Mouse (Mus musculus) adrenal gland, adult 2 months (tissue): Measurements from ENCODE around the gene Prss57. TPM values are rescaled to one million over a fixed set of nuclear protein-coding genes. Genes with fewer than 3 reads are reported as not detected.

Experiments
- DNase-seq: peaks from one replicate; pipeline ENCODE4 v3.0.0; 2021
- polyA plus RNA-seq: library from polyadenylated mRNA; depleted of rRNA; stranded (reverse); fragments of >200 nt; gene quantifications from 2 replicates; pipeline ENCODE4 v1.2.3, GENCODE M21; 2012
- total RNA-seq, 2 experiments: library from RNA; stranded (reverse); gene quantifications; 2 replicates each; pipeline ENCODE4 v1.2.3; 2021

The Prss57 gene
- total and polyA plus RNA-seq, 3 experiments, result 0.21 TPM; not detected in 2

DNA sequence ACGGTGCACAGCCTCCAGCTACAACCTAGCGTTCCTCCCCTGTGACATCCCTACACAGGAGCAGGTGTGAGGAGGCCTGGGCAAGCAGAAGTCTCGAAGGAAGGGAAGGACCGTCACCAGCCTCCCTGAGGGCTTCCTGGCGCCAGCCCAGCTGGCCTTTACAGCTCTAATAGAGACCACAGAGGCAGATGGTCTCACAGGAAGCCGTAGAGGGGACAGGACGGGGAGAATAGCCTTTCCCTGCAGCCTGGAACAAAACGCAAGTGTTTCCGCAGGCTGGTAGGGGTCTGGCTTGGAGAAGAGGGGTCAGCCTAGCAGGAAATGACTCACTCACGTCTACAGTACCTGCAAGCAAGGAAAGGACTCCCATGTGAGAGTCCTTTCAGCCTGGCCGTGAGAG is 17.1 kb upstream of the Prss57 start:
- DNase-seq, result peak; percentile 56

DNA sequence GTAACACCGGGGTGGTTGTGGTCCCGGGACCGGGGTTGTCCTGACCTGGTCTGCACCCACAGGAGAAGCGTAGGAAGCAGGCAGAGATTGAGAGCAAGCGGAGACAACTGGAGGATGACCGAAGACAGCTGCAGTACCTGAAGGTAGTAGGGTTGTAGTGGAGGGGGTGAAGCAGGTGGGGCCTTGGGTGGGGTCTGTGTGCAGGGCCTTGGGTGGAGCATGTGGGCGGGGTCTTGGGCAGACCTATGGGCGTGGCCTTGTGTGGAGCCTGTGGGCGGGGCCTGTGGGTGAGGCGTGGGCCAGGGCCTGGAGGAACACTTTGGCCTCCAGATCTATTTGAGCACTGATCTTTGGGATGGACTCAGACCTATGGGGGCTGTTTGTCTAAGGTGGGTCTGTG is 16.2 kb upstream of the Prss57 start:
- DNase-seq, result no peak

DNA sequence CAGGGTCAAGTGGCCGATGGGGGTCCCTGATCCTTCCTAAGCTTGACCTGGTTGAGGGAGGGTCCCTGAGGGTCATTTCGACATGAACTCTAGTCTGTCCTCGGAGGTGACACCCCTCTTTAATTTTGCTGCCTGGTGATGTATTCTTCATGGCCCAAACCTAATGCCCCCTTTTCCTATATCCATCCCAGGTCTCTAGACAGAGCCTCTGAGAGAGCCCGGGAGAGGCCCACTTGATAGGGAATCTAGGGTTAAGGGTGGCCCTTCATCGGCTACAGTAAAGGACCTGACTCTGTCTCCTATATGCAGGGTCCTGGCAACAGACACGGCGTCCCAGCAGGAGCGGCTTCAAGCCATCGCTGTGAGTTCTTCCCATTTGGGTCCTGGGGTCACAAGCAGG is 15.6 kb upstream of the Prss57 start:
- no peak for DNase-seq

DNA sequence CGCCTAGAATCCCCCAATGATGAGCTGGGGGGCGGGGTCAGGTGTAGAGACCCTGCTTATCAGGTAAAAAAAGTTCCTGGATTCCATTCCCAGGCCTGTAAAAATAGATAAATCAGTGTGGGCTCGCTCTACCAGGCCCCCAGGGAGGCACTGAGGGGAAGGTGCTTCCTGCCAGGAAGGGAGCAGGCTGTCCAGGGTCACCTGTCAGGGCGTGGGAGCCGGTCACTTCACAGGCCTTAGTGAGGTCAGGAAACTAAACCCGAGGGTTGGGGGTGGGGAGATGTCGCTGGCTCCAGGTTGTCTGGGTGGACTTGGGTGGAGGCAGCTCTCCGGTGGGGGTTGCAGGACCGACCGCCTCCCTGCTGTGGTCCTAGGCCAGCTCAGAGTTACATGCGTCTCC is 14.9 kb upstream of the Prss57 start:
- DNase-seq, result peak; percentile 76

DNA sequence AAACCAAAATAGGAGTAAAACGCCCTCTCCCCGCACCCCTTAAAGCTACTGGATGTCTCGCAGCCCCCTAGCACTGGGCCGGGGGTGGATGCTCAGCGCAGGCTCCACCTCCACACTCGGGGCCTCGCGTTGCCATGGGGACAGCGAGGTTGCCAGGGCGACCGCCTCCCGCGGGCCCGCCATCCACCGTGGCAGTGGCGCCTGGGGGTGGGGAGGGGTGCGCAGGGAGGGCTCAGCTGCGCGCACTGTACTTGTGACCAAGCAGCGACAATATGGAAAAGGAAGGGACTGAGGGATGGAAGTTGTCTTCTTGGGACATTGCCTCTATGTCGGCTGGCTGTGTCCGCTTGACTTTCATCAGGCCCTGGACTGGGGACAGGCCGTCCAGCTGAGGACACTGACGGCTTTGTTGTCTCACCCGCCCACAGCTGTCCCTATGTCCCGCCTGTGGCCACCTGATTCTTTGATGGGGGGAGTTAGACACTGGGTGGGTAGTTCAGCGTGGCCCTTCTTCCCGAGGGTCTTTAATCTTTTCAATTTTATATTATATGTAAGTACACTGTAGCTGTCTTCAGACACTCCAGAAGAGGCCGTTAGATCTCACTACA is 13.1 kb upstream of the Prss57 start:
- DNase-seq, result peak; percentile 51

DNA sequence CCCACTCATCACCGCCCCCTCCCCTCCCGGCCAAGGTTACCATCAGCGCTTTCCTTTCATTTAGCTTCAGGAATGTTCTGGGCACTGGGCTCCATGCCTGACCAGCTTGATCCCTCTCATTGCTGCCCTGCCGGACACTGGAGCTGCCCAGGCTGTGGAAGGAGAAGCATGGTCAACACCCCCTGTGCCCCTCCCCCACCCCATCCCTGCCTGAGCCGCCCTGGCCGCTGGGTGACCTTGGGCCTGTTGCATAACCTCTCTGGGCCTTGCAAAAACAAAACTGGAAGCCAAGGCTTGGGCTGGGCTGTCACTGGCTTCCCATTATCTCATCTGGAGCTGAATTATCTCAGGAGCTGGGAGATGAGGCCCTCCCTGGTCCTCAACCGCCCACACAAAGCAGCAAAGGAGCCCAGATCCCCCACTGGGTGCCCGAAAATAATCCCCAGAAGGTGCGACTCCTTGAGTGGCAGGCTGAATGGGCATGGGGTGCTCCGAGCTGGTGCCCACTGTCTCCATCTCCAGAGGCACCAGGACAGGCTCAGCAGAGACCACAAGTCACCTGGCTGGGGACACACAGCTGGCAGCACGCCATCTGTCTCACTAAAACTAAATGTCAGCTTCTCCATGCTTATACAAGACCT is 11.7 kb upstream of the Prss57 start:
- peak; percentile 94 for DNase-seq

DNA sequence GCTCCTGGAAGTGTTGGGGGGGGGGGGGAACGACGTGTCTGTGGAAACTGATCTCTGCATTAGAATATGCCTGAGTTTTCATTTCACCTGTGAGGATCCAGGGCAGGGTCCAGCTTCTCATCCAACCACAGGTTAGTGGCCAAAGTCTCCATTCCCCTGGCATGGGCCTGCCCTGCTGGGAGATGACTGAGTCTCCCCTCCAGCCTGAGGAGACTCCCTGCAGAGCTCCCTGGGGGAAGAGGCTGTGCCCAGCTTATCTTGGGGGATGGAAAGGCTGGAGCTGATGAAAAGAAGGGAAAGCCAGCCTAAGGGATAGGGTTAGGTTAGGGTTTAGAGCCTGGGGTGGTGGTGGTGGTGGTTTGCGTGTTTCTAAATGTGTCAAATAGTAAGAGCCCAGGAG is 11.1 kb upstream of the Prss57 start:
- peak; percentile 65 for DNase-seq

DNA sequence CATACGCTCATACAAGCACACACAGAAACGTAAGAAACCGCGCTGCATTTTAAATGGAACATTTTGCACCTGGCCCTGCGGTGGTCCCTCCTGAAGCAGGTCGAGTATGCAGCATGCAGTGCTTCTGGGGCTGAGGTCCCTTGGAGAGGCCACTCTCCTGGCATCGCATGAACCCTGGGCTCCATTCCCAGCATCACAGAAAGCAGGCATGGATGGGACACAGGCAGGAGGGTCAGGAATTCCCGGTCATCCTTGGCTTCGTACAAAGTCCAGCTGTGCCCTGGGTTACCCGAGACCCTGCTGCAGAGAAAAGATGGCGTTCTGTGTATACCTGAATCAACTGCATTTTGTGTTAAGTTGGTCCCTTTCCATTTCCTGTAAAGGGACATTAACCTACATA is 9.7 kb upstream of the Prss57 start:
- no peak for DNase-seq

DNA sequence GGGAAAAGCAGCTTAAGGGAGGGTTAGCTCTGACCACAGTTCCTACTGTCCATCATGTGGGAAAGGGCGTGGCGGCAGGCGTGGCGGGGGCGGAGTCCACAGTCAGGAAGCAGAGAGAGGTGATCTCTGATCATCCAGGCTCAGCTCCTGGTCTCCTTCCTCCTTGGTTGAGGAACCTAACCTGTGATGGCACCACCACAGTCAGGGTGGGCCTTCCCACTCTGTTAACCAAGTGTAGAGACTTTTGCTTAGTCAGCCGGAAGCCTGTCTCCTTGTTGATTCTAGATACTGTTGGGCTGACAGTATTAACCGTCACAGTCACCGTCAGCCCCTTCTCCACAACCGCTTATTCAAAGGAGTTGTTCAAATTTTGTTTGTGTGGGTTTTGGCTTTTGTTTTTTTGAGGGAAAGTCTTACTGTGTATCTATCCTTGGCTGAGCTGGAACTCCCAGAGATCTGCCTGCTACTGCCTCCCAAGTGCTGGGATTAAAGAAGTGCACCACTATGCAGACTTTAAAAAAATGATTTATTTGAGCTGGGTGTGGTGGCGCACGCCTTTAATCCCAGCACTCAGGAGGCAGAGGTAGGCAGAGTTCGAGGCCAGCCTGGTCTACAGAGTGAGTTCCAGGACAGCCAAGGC is 7.6 kb upstream of the Prss57 start:
- DNase-seq, result no peak

DNA sequence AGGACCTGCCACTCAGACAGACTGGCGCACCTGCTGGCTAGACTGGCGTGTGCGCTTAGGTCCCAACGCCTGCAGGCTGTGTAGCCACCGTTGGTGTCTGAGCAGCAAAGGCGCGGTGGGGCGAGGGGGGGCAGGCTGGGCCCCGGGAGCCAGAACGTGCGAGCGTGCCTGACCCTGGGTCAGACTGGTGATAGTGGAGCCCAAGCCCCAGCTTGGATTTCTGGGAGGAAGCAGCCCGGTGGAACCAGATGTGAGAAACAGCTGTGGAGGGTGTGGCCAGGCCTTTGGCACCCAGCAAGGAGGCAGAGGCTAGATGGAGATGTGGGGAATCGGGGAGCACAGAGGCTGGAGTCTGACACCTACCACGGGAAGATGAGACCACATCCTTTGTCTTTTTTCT is 6.6 kb upstream of the Prss57 start:
- no peak for DNase-seq

DNA sequence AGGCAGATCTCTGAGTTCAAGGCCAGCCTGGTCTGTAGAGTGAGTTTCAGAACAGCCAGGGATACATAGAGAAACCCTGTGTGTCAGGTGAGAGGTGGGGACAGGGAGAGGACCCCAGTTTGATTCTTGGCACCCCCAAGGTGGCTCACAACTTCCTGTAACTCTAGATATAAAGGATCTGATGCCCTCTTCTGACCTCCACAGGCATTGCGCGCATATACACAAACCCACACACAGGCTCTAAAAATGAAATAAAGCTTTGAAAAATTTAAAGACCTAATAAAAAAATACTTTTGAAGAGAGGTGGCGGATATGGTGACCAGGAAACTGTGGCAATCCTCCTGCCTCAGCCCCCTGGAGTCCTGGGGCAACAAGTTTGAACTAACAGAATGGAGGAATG is 5.1 kb upstream of the Prss57 start:
- no peak for DNase-seq

DNA sequence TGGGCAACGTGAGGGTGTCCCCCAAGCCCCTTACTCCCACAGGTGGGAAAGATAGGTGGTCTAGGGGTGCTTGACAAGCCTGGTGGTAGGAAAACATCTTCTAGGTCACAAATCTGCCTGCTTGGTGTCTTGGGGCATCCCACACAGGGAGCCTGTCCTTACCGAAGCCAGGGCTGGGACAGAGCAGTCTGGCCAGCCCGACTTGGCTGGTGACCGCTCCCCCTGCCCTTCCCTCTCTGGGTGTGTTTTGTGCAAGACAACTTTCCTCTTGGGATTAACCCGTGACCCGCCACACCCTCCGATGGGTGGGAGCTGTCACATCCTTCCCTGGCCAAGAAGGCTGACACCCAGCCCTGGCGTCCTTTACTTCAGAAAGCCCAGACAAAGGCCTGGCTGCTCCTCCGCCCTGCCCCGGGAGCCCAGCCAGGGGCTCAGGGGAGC is 3.8 kb upstream of the Prss57 start:
- peak; percentile 86 for DNase-seq

DNA sequence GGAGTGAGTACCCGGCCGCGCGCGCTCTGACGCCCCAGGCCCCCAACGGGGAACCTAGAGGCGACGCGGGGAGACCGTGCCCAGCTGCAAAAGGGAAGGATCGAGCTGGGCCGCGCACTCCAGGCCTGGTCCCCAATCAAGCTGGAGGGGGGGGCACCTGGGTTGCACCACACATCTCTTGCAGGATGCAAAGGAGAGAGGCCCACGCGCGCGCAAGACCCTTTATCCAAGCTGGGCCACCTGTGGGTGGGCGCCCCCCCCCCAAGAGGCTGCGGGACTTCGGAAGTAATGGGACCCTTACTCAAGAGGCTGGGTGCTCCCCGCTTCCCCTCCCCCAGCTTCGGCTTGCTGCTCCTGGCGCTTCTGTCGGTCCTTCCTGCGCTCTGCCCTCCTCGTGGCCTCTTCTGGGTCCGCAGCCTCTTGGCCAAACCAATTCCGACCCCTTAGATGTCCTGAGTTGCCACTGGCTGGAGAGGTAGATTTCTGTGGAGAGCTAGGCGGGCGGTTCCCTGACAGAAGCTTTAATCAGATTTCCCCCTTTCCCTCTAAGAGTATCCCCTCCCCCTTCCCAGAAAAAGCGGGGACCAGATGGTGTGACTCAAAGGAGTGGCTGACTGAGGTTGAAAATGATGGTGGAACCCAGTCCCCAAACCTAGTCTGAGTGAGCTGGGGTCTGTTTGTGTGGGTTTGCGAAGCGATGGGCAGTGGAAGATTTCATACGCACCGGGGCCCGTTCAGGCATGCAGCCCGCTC is 3.2 kb upstream of the Prss57 start:
- no peak for DNase-seq

DNA sequence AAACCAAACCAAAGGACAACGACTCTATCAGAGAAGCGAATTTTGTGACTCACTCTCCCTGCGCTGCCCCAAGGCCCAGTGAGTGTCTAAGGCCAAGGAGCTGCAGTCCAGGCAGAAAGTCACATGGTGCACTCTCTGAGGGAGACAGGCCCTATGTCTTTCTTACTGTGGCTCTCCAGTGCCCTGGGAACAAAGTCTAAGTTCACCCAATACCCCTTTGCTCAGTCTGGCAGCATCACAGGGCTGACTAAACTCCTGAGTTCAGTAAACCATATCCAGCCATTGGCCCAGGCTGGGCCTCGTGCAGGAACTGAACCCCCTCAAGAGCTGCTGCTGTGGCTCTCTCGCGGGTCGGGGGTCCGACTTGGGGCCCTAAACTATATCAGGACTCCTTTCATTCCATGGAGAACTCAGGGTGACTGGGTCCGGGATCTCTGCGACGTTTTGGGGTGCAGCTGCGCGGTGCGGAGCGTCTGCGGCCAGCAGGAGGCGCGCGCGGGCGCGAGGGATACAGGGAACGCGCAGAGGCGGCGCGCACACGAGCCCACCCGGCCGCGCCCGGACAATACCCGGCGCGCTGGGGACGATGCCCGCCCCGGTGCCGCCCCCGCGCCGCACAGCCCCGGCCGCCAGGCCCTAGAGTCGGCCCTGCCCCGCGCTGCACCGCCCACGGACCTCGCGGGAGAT is 2.4 kb upstream of the Prss57 start, which contains the start of gene Palm:
Gene Palm, plus strand, starts transcription at position 522 of the 687 bp plus-strand sequence.
- peak; percentile 84 for DNase-seq

DNA sequence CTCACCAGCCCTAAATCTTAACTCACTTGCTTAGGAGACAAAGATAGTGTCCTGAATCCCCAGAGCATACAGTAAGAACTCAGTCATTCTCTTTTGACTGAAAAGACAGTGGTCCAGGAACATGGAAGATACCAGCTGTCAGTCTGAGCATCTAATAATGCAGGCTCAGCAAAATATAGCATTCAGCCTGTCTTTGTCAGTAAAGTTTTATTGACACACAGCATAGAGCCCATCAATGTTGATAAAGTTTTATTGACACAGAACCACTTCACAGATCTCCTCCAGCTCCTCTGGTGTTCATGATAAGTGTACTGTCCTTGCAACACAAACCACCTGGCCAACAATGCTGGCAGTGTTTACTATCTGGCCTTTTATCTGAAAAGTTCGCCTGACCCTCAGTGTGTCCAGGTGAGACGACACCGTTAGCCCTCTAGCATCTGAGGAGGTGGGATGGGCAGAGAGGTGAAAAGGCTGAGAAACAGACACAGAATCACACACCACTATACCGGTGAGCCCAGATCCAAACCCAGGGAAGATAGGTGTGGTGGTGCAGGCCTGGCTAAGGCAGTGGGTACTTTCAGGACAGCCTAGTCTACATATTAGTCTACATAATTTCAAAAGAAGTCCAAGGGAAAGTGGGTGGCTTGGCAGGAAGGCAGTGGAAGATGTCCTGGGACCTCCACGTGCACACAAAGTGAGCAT is 1.7 kb upstream of the Prss57 start:
- DNase-seq, result no peak

DNA sequence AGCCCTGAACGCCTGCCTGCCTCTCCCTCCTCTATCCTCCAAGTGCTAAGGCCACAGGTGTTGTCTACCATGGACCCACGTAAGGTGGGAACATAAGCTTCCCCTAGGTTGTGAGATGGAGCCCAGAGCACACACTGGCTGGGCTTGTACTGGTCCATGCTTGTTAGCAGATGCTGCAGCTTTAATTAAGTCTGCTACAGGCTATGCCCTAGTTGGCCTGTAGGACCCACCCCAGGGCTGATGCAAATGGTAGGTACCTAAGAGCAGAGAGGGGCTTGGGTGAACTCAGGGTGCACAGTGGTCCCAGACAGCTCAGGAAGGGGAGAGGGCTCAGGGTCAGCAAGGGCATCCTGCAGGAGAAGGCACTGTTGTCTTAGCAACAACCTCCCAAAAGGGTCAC is 1.2 kb downstream of the Prss57 start:
- no peak for DNase-seq

DNA sequence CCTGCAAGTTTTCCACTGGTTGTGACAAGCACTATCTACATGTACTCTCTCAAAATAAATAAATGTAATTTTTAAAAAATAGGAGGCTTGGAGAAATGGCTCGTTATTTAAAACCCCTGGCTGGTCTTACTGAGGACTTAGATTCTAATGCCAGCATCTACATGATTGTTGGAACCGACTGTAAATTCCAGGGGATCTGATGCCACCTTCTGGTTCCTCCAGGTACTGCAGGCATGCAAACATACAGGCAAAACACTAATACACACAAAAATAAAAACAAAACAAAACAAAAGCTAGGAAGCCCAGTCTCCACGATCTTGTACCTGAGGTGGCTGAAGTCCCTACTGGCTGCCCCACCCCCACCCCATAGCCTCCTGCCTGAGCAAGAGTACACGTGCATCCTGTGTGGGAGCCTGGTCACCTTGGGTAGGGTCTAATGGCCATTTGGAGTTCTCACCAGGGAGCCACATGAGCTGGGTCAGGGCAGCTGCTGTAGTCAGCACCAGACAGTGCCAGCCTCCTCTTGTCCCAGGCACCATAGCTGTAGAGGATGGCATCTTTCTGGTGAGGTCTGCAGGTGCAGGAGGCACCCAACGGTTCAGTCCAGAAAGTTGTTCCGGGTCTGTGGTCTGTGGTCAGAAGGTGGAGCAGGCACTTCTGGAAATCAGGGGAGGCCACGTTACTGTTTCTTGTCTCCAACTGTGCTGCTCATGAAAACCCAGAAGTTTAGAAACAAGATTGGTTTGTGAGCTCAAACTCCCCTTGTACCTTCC is 2.2 kb downstream of the Prss57 start:
- peak; percentile 69 for DNase-seq

DNA sequence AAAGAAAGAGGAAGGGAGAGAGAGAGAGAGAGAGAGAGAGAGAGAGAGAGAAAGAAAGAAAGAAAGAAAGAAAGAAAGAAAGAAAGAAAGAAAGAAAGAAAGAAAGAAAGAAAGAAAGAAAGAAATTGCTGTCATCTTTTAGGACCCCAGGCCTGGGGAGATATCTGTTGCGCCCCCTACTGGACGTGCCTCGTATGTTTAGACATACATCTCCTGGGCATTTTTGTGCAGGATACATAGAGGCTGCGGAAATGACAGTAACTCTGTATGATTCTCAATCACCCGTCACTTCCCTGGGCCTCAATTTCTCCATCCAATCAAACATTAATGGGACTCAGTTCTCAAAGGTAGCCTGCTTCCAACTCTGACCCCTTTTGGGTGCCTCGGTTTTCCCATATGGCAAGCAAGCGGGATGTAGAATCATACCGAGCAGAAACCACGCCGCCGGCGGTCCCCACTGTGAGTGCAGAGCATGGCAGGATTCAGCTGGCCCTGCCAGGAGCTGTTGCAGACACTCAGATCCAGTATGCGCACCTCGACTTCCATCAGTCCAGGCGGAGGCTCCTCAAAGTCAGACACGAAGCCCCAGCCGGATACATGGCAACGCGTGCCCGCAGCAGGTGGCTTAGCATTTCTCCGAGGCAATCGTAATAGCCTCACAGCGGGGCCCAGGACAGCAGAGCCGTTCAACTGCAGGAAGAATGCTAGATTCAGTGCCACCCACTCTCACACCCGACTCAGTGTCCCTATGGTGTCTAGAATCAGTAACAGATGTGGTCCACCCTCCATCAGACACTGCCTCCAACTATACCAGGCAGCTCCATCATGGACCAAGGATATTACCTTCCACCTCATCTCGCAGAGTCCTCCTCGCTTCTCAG is 6.6 kb downstream of the Prss57 start:
- no peak for DNase-seq

DNA sequence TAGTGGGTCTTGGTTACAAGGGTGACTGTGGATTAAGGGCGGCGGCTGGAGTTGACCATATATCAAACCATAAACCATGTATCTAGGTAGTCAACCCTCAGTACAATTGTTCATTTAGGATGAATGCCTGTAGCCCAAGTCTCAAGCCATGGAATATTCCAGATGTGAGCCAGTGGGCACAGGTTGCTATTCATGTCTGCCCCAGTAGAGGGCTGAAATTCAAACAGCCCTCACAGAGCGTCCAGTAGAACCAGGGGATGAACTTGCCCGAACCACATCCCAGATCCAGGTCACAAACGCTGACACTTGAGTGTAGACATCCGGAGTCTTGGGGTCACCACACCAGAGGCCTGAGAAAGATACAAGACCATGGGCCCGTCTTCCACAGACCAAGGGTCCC is 7.7 kb downstream of the Prss57 start:
- DNase-seq, result no peak

DNA sequence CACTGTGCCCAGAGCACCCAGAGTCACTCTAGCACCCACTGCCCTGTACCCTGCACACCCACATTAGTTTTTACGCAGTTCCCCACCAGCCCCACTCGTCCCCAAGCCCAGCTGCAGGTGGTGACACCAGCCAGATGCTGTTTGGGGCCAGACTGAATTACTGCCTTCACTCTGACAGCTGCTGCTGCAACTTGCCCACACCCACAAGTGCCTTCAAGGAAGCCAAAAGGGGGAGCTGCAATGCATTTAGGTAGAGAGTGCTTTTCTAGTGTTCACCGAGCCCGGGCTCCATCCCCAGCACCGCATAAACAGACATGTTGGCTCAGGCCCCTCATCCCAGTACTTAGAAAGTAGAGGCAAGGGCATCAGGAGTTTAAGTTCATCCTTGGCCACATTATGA is 8.8 kb downstream of the Prss57 start:
- DNase-seq, result no peak
